Mouse (Mus musculus): ENCODE data around the gene Pip4k2c. TPM values are rescaled to one million over a fixed set of nuclear protein-coding genes. Genes with fewer than 3 reads are reported as not detected.

Gene Pip4k2c
- polyA plus RNA-seq, 1 experiment from 2014 or later = 15.5 TPM

DNA sequence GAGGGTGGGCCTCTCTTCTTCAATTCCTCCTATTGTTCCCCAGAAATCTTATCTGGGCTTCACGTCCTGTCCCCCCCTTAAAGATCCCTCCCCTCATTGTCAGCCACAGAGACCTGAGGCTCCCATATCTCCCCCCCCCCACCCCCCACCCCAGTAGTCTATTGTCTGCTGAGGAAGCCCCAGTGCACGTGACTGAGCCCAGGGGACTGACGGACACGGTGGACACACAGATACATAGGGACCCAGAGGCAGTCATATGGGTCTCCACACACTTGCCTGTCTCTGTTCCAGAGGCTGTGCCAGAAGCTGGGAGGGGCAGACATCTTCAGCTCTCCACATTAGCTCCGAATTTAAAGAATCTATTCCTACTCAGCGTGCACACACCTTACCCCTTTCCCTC is 29.8 kb downstream of the Pip4k2c start:
- peaks cover 16% of the 10 kb centered on the region for H3K27me3 ChIP-seq (ENCODE audit: control insufficient read depth, insufficient read depth, low read length)
- no peak overlapping the region for H3K4me2 ChIP-seq (ENCODE audit: low read depth, low read length)
- peaks cover 20% of the 10 kb centered on the region for H3K4me1 ChIP-seq (ENCODE audit: control insufficient read depth, insufficient read depth, low read length)
- H3K36me3 ChIP-seq (ENCODE audit: control insufficient read depth, insufficient read depth, low read length) = no peaks in the 10 kb centered on the region; the same call in 1 of the 2 replicates
- H3K27ac ChIP-seq (ENCODE audit: low read depth, low read length) = no peak overlapping the region
- 61% methylated on average over 6 of the region's 6 CpGs for WGBS
- ATAC-seq (ENCODE audit: low read depth) = no peak
- H3K9ac ChIP-seq (replicated peaks; ENCODE audit: low read depth, low read length) = no peak overlapping the region
- H3K4me3 ChIP-seq (ENCODE audit: low read depth, low read length) = no peak overlapping the region
- H3K9me3 ChIP-seq (ENCODE audit: control insufficient read depth, low read length) = no peaks in the 10 kb centered on the region

DNA sequence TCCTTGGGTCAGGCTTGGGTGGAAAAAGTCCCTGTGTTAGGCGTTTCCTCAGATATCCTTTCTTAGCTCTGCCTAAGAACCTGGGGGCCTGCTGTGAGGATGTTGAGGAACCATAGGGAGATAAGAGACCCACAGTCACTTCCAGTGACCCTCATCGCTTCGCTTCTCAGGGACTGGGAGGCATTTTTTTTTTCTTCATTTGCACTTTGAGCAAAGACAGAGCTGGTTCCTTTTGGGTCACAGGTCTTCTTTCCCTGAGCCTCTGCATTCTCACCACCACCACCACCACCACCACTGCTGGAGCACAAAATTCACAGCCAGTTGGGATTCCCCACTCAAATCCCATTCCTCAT is 30.7 kb downstream of the Pip4k2c start:
- WGBS = 15% methylated on average over 3 of the region's 3 CpGs
- no peak overlapping the region for H3K4me3 ChIP-seq (ENCODE audit: low read depth, low read length)
- no peak overlapping the region for H3K4me2 ChIP-seq (ENCODE audit: low read depth, low read length)
- H3K4me1 ChIP-seq (ENCODE audit: control insufficient read depth, insufficient read depth, low read length) = peaks cover 20% of the 10 kb centered on the region
- ATAC-seq (ENCODE audit: low read depth) = no peak
- H3K36me3 ChIP-seq (ENCODE audit: control insufficient read depth, insufficient read depth, low read length) = no peaks in the 10 kb centered on the region; the same call in 1 of the 2 replicates
- H3K27ac ChIP-seq (ENCODE audit: low read depth, low read length) = no peak overlapping the region
- H3K9me3 ChIP-seq (ENCODE audit: control insufficient read depth, low read length) = no peaks in the 10 kb centered on the region
- H3K9ac ChIP-seq (replicated peaks; ENCODE audit: low read depth, low read length) = no peak overlapping the region
- peaks cover 18% of the 10 kb centered on the region for H3K27me3 ChIP-seq (ENCODE audit: control insufficient read depth, insufficient read depth, low read length)

DNA sequence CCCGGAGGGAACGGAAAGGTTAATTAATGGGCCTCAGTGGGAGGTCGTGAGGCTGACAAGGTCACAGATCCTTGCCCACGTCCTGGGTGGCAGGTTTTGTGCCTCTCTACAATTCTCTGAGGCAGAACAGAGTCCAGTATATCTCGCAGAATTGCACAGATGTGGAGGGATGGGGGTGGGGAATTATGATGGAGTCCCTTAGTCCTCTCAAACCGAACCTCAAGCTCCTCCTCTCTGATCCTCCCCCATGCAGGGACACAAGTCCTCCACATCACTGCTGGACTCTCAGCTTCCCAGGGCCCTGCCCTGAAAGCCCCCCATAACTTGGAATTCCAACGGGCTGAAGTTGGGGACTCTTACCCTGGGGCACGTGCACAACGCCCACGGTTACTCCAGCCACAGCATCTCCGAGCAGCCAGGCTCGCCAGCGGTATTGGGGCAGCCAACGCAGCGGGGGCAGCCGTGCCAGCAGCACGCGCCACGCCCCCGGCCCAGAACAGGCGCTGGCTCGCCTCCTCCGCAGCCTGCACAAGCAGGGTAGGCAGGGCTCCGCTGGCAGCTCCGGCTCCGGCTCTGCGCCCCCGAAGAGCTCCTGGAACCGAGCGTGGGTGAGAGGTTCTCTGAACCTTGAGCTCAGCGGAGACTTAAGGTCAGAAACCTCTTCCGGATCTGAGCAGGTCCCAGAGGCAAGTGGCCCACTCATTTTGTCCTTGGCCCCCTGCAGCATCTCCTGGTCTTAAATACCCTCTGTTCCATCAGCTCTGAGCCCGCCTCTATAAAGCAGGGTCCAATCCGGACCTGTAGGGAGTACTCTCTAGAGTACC is 31.3 kb downstream of the Pip4k2c start, which contains the start of gene Slc26a10:
TSS of gene Slc26a10 (minus strand) at position 775 of the 824 bp plus-strand sequence.
- ATAC-seq (ENCODE audit: low read depth) = no peak
- Histone ChIP-seq H3K36me3 (ENCODE audit: control insufficient read depth, insufficient read depth, low read length) (no peaks in the 10 kb centered on the region), H3K4me1 (ENCODE audit: control insufficient read depth, insufficient read depth, low read length) (peaks cover 20% of the 10 kb centered on the region), H3K9ac (replicated peaks; ENCODE audit: low read depth, low read length) (no peak within 1 kb of the TSS; the same call in 1 of the 2 replicates), H3K27ac (ENCODE audit: low read depth, low read length) (no peak within 1 kb of the TSS), H3K27me3 (ENCODE audit: control insufficient read depth, insufficient read depth, low read length) (peaks cover 18% of the 10 kb centered on the region), H3K4me3 (ENCODE audit: low read depth, low read length) (peak within 1 kb of the TSS; percentile 10; the same call in 1 of the 2 replicates), H3K4me2 (ENCODE audit: low read depth, low read length) (peak within 1 kb of the TSS; percentile 35), H3K9me3 (ENCODE audit: control insufficient read depth, low read length) (no peaks in the 10 kb centered on the region)
- WGBS = 2% methylated on average over 34 of the region's 34 CpGs

DNA sequence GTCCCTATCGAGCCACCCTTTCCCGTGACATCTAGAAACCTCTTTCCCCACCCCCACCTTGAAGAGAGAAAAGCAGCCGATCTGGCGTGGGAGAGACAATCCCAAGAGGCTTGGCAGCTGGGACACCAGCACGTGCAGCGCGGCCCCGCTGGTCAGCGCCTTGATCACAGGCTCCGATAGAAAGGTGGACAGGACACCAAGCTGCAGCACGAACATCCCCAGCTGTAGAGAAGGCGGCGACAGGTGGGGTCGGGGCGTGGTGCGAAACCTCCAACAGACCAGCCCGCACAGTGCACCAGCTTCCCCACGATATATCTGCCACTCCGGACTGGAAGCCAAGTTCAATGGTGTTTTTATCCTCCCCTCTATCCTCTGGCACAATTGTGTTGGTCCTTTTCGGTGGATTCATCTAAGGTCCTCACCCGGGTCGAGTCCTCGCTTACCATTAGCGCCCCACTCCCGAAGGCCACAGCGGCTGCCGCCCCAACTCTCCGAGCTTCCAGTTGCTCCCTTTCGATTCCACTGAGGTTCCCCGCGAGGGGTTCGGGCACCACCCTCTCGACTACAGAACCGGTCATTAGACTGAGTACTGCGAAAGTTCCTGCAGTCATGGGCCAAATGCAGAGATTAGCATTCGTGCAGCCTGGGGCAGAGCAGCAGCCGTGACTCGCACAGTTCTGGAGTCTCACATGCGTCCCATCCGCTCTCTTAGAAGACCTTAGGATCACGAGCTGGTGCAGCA is 32.9 kb downstream of the Pip4k2c start:
- H3K4me2 ChIP-seq (ENCODE audit: low read depth, low read length) = peak overlapping the region; percentile 32; the same call in 1 of the 2 replicates
- no peaks in the 10 kb centered on the region for H3K9me3 ChIP-seq (ENCODE audit: control insufficient read depth, low read length)
- no peak overlapping the region for H3K9ac ChIP-seq (replicated peaks; ENCODE audit: low read depth, low read length)
- H3K27me3 ChIP-seq (ENCODE audit: control insufficient read depth, insufficient read depth, low read length) = peaks cover 18% of the 10 kb centered on the region
- peak overlapping the region; percentile 5; the same call in 1 of the 2 replicates for H3K4me3 ChIP-seq (ENCODE audit: low read depth, low read length)
- H3K36me3 ChIP-seq (ENCODE audit: control insufficient read depth, insufficient read depth, low read length) = no peaks in the 10 kb centered on the region
- H3K27ac ChIP-seq (ENCODE audit: low read depth, low read length) = no peak overlapping the region
- peaks cover 13% of the 10 kb centered on the region for H3K4me1 ChIP-seq (ENCODE audit: control insufficient read depth, insufficient read depth, low read length)
- ATAC-seq (ENCODE audit: low read depth) = no peak
- 3% methylated on average over 41 of the region's 41 CpGs for WGBS

DNA sequence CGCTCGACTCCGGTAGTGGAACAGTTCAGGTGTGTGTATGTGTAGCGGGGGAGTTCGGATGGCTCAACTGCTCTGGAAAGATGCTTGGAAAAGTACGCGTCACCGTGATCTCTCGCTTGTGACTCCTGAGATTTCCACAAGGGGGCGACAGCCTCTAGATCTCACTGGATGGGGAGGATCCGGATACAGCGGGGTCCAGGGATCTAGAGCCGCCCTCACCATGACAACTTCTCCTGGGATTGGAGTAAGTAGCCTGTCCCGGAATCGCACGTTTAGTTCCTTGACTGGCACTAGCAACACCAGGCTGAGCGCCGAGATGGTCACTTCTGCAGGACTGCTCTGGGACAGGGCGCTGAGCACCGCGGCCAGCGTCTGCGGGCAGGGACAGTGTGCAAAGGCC is 33.7 kb downstream of the Pip4k2c start:
- peaks cover 18% of the 10 kb centered on the region for H3K27me3 ChIP-seq (ENCODE audit: control insufficient read depth, insufficient read depth, low read length)
- no peaks in the 10 kb centered on the region for H3K36me3 ChIP-seq (ENCODE audit: control insufficient read depth, insufficient read depth, low read length)
- H3K9ac ChIP-seq (replicated peaks; ENCODE audit: low read depth, low read length) = 0 out of 2 replicates have a peak overlapping the region, but pooled peaks have one; percentile 13
- H3K4me1 ChIP-seq (ENCODE audit: control insufficient read depth, insufficient read depth, low read length) = peaks cover 13% of the 10 kb centered on the region
- WGBS = 1% methylated on average over 23 of the region's 23 CpGs
- ATAC-seq (ENCODE audit: low read depth) = peak; percentile 56
- H3K9me3 ChIP-seq (ENCODE audit: control insufficient read depth, low read length) = no peaks in the 10 kb centered on the region
- no peak overlapping the region for H3K27ac ChIP-seq (ENCODE audit: low read depth, low read length)
- peak overlapping the region; percentile 32 for H3K4me2 ChIP-seq (ENCODE audit: low read depth, low read length)
- peak overlapping the region; percentile 5; the same call in 1 of the 2 replicates for H3K4me3 ChIP-seq (ENCODE audit: low read depth, low read length)

DNA sequence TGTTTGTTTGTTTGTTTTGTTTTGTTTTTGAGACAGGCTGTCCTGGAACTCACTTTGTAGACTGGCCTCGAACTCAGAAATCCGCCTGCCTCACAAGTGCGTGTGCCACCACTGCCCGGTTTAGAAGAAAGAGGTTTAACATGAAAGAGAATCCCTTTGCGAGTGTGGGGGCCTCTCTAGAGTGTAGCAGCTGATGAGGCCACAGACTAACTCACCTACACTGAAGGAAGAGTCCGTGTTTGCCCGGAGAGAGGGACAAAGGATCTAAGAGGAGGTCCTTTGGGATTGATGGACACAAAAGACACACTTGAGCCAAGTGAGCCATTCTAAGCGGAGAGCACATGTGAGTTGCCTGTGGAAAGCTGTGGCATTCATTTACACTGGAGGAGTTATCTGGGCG is 34.1 kb downstream of the Pip4k2c start:
- Histone ChIP-seq H3K36me3 (ENCODE audit: control insufficient read depth, insufficient read depth, low read length) (peaks cover 2% of the 10 kb centered on the region; the same call in 1 of the 2 replicates), H3K4me3 (ENCODE audit: low read depth, low read length) (no peak overlapping the region), H3K4me2 (ENCODE audit: low read depth, low read length) (peak overlapping the region; percentile 32; the same call in 1 of the 2 replicates), H3K4me1 (ENCODE audit: control insufficient read depth, insufficient read depth, low read length) (peaks cover 13% of the 10 kb centered on the region), H3K27me3 (ENCODE audit: control insufficient read depth, insufficient read depth, low read length) (peaks cover 18% of the 10 kb centered on the region), H3K9ac (replicated peaks; ENCODE audit: low read depth, low read length) (no peak overlapping the region), H3K27ac (ENCODE audit: low read depth, low read length) (no peak overlapping the region), H3K9me3 (ENCODE audit: control insufficient read depth, low read length) (no peaks in the 10 kb centered on the region)
- WGBS = 24% methylated on average over 9 of the region's 9 CpGs
- no peak for ATAC-seq (ENCODE audit: low read depth)

DNA sequence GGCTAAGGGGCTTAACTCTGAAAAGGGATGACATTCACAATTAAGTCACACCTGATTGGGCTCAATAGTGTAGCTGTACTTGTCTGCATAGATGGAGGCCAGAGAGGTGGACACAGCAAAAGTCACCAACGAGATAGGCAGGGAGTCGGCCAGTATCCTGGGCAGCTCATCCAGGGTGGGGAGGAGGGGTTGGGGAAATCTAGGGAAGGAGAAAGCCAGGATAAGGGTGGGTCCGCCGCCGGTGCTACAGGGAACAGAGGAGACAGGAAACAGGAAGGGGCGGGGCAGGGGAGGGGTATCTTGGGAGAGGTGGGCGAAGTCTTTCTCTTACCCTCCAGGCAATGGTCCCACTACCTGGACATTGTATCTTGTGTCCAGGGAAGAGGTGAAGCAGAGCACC is 34.6 kb downstream of the Pip4k2c start:
- no peak overlapping the region for H3K27ac ChIP-seq (ENCODE audit: low read depth, low read length)
- H3K4me1 ChIP-seq (ENCODE audit: control insufficient read depth, insufficient read depth, low read length) = peaks cover 13% of the 10 kb centered on the region
- no peak overlapping the region for H3K9ac ChIP-seq (replicated peaks; ENCODE audit: low read depth, low read length)
- 10% methylated on average over 7 of the region's 7 CpGs for WGBS
- H3K9me3 ChIP-seq (ENCODE audit: control insufficient read depth, low read length) = no peaks in the 10 kb centered on the region
- ATAC-seq (ENCODE audit: low read depth) = no peak
- peaks cover 5% of the 10 kb centered on the region; the same call in 1 of the 2 replicates for H3K36me3 ChIP-seq (ENCODE audit: control insufficient read depth, insufficient read depth, low read length)
- H3K27me3 ChIP-seq (ENCODE audit: control insufficient read depth, insufficient read depth, low read length) = peaks cover 18% of the 10 kb centered on the region
- no peak overlapping the region for H3K4me3 ChIP-seq (ENCODE audit: low read depth, low read length)
- H3K4me2 ChIP-seq (ENCODE audit: low read depth, low read length) = no peak overlapping the region

DNA sequence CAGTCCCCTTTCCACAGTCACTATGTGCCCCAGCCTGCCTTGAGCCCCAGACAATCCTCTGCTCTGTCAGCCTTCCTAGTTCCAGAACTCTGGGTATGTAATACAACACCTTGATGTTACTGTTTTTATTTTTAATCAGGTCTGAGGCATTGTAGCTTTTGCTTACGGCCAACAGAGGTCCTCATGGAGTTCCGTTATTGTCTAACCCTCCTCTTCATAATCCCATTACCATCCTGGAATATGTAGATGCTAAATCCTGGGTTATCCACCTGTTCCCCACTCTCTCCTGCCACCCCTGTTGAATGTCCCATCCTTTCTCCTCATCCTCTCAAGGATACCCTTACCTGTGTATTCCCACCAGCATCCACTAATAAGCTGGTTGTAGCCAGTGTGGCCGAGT is 35.2 kb downstream of the Pip4k2c start:
- no peak overlapping the region for H3K4me2 ChIP-seq (ENCODE audit: low read depth, low read length)
- 30% methylated on average over 3 of the region's 3 CpGs for WGBS
- H3K4me3 ChIP-seq (ENCODE audit: low read depth, low read length) = no peak overlapping the region

DNA sequence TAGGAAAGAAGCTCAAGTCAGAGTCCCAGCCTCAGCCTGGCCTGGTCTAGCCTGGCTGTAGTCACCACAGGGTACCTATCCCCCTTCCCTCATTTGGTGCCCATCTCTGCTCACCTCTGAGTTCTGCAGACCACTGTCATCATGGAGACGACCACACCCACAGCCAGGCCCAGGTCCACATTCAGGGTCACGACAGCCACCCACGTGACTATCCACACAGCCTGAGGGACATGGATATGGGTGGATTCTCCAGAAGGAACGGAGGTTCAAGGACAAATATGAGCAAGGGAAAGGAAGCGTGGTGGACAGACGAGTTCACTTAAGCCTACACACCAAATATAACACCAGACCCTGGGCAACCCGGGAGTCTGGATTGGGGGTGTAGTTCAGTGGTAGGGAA is 37.2 kb downstream of the Pip4k2c start:
- H3K36me3 ChIP-seq (ENCODE audit: control insufficient read depth, insufficient read depth, low read length) = peaks cover 10% of the 10 kb centered on the region
- H3K27ac ChIP-seq (ENCODE audit: low read depth, low read length) = no peak overlapping the region
- H3K4me3 ChIP-seq (ENCODE audit: low read depth, low read length) = no peak overlapping the region
- H3K27me3 ChIP-seq (ENCODE audit: control insufficient read depth, insufficient read depth, low read length) = peaks cover 26% of the 10 kb centered on the region
- H3K4me2 ChIP-seq (ENCODE audit: low read depth, low read length) = no peak overlapping the region
- no peak overlapping the region for H3K9ac ChIP-seq (replicated peaks; ENCODE audit: low read depth, low read length)
- ATAC-seq (ENCODE audit: low read depth) = no peak
- 86% methylated on average over 7 of the region's 7 CpGs for WGBS
- peaks cover 16% of the 10 kb centered on the region for H3K4me1 ChIP-seq (ENCODE audit: control insufficient read depth, insufficient read depth, low read length)
- H3K9me3 ChIP-seq (ENCODE audit: control insufficient read depth, low read length) = no peaks in the 10 kb centered on the region

More for the DNA sequence above, 35.2 kb downstream of the Pip4k2c start:
- Histone ChIP-seq H3K9ac (replicated peaks; ENCODE audit: low read depth, low read length) (no peak overlapping the region), H3K9me3 (ENCODE audit: control insufficient read depth, low read length) (no peaks in the 10 kb centered on the region), H3K27me3 (ENCODE audit: control insufficient read depth, insufficient read depth, low read length) (peaks cover 18% of the 10 kb centered on the region), H3K4me1 (ENCODE audit: control insufficient read depth, insufficient read depth, low read length) (peaks cover 13% of the 10 kb centered on the region), H3K27ac (ENCODE audit: low read depth, low read length) (no peak overlapping the region), H3K36me3 (ENCODE audit: control insufficient read depth, insufficient read depth, low read length) (peaks cover 5% of the 10 kb centered on the region; the same call in 1 of the 2 replicates)
- ATAC-seq (ENCODE audit: low read depth) = no peak

All from neural tube, embryonic 14.5 days (tissue).